Mouse (Mus musculus) ES-Bruce4 (cell line): ENCODE results near the gene Slc9a9.

ENCODE experiments used
- CTCF ChIP-seq: IDR thresholded peaks from one replicate; pipeline ENCODE4 v1.8.1; 2011; ENCODE audit warnings: low read depth, low read length
- EP300 ChIP-seq: IDR thresholded peaks from 2 replicates; pipeline ENCODE4 v1.6.1; 2011; ENCODE audit warnings: low read depth, low read length; ENCODE audit not compliant: insufficient read depth

GRCm38 (mm10) chr9:94748503-94748902 is 78.8 kb downstream of the Slc9a9 start:
- TF ChIP-seq CTCF (no peak), EP300 (no peak)
